Mouse (Mus musculus): Measurements from ENCODE around the gene Hpn. TPM values are rescaled to one million over a fixed set of nuclear protein-coding genes. Genes with fewer than 3 reads are reported as not detected.

The Hpn gene
- polyA plus RNA-seq, 1 experiment from 2014 or later = 3.0 TPM

DNA sequence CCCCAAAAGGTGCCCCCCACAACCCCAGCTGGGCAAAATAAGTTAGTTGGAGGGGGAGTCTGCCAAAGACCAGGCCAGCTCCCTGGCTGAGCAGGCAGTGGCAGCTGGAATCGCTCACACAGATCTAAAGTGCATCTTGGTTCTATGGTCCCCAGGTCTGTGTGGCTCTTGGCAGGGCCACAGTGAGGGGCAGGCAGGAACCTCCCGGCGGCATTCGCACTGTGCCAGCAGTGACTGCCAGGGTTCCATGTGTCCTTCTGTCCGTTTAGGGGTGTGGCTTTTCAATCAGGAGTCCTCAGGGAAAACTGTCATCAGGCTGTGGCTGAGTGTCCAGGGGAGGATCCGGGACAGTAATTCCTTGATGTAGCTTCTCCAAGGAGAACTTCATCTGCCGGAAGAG lies 15.1 kb upstream of the Hpn start:
- no peak overlapping the region for H3K27ac ChIP-seq
- peaks cover 73% of the 10 kb centered on the region for H3K36me3 ChIP-seq
- H3K4me3 ChIP-seq = no peak overlapping the region
- no peaks in the 10 kb centered on the region for H3K9me3 ChIP-seq
- 94% methylated on average over 7 of the region's 7 CpGs for WGBS
- DNase-seq (ENCODE audit: low spot score) = no peak
- peaks cover 39% of the 10 kb centered on the region for H3K27me3 ChIP-seq (ENCODE audit: insufficient read depth, poor library complexity, severe bottlenecking)
- peaks cover 18% of the 10 kb centered on the region for H3K4me1 ChIP-seq (replicated peaks)

DNA sequence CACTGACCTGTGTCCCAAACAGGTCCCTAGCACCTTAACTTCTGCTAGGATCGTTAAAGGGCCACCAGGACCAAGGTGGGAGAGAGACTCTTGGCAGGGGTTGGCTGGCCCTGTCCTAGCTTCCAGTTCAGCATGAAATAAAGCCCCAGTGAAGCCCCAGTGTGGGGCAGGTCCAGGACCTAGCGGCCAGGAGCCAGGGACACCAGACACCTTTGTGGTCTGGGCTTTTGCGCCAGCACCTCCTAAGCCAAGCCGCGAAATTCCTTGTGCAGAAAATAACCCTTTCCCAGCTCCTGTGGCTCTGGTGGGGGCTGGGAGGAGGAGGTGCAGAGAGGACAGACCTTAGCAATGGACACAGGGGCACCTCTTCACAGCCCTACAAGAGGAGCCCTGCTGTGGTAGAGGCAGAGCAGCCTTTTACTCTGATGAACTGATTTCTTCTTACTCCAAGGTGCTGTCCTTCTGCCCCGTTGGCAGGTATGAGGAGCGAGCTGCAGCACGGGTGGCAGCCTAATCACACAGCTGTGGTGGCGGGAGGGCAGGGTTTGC lies 13.1 kb upstream of the Hpn start:
- Histone ChIP-seq H3K4me3 (no peak overlapping the region), H3K27me3 (ENCODE audit: insufficient read depth, poor library complexity, severe bottlenecking) (peaks cover 49% of the 10 kb centered on the region), H3K9me3 (no peaks in the 10 kb centered on the region), H3K27ac (no peak overlapping the region), H3K4me1 (replicated peaks) (peaks cover 18% of the 10 kb centered on the region), H3K36me3 (peaks cover 53% of the 10 kb centered on the region)
- 64% methylated on average over 9 of the region's 9 CpGs for WGBS
- no peak for DNase-seq (ENCODE audit: low spot score)

DNA sequence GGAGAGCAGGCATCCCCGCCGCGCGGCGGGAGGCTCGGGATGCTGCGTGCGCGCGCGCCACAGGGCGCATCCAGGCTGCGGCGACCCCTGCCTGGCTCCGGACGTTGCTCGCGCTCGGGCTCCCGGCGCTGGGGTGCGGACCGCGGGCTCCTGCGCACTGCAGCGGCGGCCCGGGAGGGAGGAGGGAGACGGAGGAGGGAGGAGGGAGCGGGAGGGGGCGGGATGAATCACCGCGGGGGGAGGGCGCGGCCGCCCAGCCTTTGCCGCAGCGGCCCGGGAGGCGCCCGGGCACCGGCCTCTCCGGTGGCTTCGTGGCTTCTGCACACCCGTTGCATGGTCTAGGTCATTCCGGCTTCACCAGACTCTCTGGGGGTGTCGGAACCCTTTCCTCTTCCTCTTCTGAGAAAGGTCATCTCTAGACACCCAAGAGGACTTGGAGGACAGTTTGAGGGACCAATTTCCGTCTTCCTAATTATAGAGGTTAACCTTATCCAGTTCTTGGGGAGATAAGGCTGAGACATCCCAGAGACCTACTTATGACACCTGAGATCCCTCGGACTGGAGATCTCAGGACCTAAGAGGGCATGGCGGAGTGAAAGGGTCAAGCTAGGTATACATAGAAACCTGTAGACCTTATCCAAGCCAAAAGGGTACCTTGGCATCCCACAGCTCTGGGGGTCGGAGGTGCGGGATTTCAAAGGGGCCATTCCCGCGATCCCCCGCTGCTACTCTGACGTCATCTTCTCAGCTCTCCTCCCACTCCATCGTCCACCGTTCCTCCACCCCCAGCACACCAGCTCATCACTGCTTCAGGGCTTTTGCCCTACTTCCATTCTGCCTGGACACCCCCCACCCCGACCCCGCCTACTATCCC lies 12.0 kb upstream of the Hpn start, which contains the start of gene Scn1b:
Scn1b (minus strand) TSS at position 153 of the 874 bp plus-strand sequence.
- Histone ChIP-seq H3K4me3 (peak within 1 kb of the TSS; percentile 65), H3K9me3 (no peaks in the 10 kb centered on the region), H3K36me3 (peaks cover 42% of the 10 kb centered on the region), H3K27ac (peak within 1 kb of the TSS; percentile 74), H3K4me1 (replicated peaks) (peaks cover 18% of the 10 kb centered on the region), H3K27me3 (ENCODE audit: insufficient read depth, poor library complexity, severe bottlenecking) (peaks cover 49% of the 10 kb centered on the region)
- WGBS = 2% methylated on average over 56 of the region's 60 CpGs
- peak; percentile 41 for DNase-seq (ENCODE audit: low spot score)

DNA sequence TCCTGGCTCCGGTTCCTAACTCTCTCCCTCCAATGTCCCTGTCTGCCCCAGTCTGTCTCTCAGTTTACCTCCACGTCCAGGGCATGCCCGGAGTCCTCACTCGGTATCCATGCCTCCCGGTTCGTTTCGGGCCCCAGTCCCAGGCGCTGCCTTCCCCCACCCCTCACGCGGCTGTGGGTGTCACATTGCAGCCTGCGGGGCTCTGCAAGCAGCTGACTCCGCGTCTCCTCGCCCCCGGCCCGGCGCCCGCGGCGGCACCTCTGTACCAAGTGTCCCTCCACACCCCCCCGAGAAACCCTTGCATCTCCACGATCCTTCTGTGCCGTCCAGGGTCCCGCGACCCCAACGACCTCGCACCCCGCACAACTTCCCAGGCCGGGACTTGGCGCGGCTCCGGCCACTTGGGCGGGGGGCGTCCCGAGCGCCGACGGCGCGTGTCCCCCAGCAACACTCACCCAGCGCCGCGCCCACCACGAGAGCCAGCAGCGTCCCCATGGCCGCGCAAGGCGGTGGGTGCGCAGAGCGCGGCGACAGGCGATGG lies 11.2 kb upstream of the Hpn start:
- Histone ChIP-seq H3K27me3 (ENCODE audit: insufficient read depth, poor library complexity, severe bottlenecking) (peaks cover 49% of the 10 kb centered on the region), H3K4me3 (peak overlapping the region; percentile 65), H3K27ac (peak overlapping the region; percentile 74), H3K36me3 (peaks cover 34% of the 10 kb centered on the region), H3K4me1 (replicated peaks) (peaks cover 18% of the 10 kb centered on the region), H3K9me3 (no peaks in the 10 kb centered on the region)
- DNase-seq (ENCODE audit: low spot score) = peak; percentile 18
- under 1% methylated on average over 53 of the region's 53 CpGs for WGBS

DNA sequence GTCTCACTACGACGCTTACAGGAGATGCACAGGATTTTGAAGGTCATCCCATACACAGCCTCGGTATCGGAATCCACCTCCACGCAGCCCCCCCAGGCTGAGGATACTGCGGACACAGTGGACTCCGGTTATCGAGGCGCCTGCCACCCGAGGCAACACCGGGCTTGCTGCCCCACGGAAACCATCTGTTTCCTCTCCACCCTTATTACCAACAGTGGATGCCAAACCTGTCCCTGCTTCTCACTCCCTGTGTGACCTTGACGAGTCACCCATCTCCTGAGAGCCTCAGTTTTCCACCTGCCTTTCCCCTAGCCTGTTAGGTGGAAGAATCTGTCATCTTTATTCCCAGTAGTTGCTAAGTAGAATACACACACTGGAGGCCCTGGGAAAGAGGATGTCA lies 10.0 kb upstream of the Hpn start:
- Histone ChIP-seq H3K36me3 (peaks cover 22% of the 10 kb centered on the region), H3K4me3 (no peak overlapping the region), H3K4me1 (replicated peaks) (peaks cover 18% of the 10 kb centered on the region), H3K9me3 (no peaks in the 10 kb centered on the region), H3K27ac (no peak overlapping the region), H3K27me3 (ENCODE audit: insufficient read depth, poor library complexity, severe bottlenecking) (peaks cover 49% of the 10 kb centered on the region)
- 87% methylated on average over 13 of the region's 13 CpGs for WGBS
- DNase-seq (ENCODE audit: low spot score) = no peak

DNA sequence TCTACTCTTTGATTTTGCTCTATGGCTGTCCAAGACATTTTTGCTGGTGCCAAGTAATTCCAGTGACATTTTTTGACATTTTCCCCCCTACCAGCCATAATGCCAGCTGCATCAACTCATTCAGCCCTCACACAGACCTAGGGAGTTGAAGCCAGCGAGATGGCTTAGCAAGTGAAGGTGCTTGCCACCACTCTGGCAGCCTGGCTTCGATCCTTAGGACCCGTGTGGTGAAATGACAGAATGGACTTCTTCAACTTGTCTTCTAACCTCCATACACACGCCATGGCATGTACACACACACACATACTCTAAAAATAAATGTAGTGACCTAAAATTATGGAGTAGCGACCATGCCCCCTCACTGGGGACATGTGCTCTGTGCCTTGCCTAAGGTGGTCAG lies 9.3 kb upstream of the Hpn start:
- DNase-seq (ENCODE audit: low spot score) = no peak
- 89% methylated on average over 5 of the region's 5 CpGs for WGBS
- H3K36me3 ChIP-seq = peaks cover 15% of the 10 kb centered on the region
- peaks cover 49% of the 10 kb centered on the region for H3K27me3 ChIP-seq (ENCODE audit: insufficient read depth, poor library complexity, severe bottlenecking)
- no peak overlapping the region for H3K27ac ChIP-seq
- H3K9me3 ChIP-seq = no peaks in the 10 kb centered on the region
- H3K4me1 ChIP-seq (replicated peaks) = peaks cover 18% of the 10 kb centered on the region
- no peak overlapping the region for H3K4me3 ChIP-seq

DNA sequence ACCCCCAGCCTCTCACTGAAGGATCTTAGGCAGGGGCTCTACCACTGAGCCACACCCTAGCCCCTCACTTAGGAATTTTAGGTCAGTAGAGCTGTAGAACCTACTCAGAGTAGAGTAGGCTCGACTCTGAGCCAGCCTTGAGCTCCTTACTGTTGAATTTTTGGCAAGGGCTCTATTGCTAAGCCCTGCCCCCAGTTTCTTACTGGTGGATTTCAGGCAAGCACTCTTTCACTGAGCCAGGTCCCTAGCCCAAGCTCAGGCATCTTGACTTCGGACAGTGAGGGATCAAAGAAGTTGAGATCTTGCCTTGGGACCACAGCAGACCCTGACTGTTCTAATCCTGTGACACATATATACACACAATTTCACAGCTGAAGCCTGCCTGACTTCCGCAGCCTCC lies 8.6 kb upstream of the Hpn start:
- Histone ChIP-seq H3K27me3 (ENCODE audit: insufficient read depth, poor library complexity, severe bottlenecking) (peaks cover 45% of the 10 kb centered on the region), H3K4me3 (no peak overlapping the region), H3K36me3 (peaks cover 8% of the 10 kb centered on the region), H3K27ac (no peak overlapping the region), H3K4me1 (replicated peaks) (peaks cover 18% of the 10 kb centered on the region), H3K9me3 (no peaks in the 10 kb centered on the region)
- WGBS = 83% methylated on average over 3 of the region's 3 CpGs
- no peak for DNase-seq (ENCODE audit: low spot score)

GRCm38 (mm10) chr7:31122641-31123631 lies 7.8 kb upstream of the Hpn start:
- peaks cover under 1% of the 10 kb centered on the region; the same call in 1 of the 2 replicates for H3K36me3 ChIP-seq
- H3K9me3 ChIP-seq = no peaks in the 10 kb centered on the region
- DNase-seq (ENCODE audit: low spot score) = no peak
- WGBS = 91% methylated on average over 16 of the region's 16 CpGs
- peaks cover 18% of the 10 kb centered on the region for H3K4me1 ChIP-seq (replicated peaks)
- H3K27me3 ChIP-seq (ENCODE audit: insufficient read depth, poor library complexity, severe bottlenecking) = peaks cover 37% of the 10 kb centered on the region
- H3K4me3 ChIP-seq = no peak overlapping the region
- H3K27ac ChIP-seq = no peak overlapping the region

DNA sequence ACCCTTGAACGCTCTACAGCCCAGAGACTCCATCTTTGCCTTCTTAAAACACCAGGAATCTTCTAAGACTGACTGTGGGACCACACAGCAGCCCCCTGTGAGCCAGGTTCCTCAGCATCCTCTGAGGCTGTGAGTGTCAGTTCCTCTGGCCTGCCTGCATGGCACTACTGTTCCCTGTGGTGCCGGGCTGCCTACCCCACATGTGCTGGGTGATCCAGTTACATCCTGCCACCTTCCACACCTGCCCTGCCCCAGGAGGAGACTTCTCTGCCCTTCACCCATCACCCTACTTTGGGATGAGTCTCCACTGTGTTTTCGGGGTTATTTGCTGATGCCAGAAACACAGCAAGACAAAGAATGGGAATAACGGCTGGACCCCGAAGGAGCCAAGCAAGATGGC lies 4.5 kb upstream of the Hpn start:
- no peak for DNase-seq (ENCODE audit: low spot score)
- 88% methylated on average over 5 of the region's 5 CpGs for WGBS
- peaks cover 13% of the 10 kb centered on the region for H3K27me3 ChIP-seq (ENCODE audit: insufficient read depth, poor library complexity, severe bottlenecking)
- H3K36me3 ChIP-seq = no peaks in the 10 kb centered on the region
- no peak overlapping the region for H3K27ac ChIP-seq
- H3K4me3 ChIP-seq = no peak overlapping the region
- peaks cover 26% of the 10 kb centered on the region for H3K4me1 ChIP-seq (replicated peaks)
- no peaks in the 10 kb centered on the region for H3K9me3 ChIP-seq

DNA sequence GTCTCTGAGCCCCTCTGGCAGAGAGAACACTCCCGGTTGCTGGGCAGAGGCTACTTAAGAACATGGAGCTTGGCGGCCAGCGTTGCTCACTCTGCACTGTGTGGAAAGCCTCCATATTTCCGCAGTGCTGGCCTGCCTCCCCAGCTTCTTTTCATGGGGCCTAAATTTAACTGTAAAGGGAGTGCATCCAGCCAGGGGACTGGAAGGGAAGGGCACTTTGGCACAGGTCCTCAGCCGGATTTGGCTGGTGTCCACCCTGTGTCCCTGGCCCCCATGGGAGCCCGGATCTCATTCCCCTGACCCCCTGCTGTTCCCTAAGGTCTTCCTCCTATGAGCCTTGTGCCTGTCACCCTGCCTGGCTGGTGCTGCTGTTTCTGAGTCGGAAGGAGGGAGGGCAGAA lies 3.4 kb upstream of the Hpn start:
- WGBS = 83% methylated on average over 7 of the region's 7 CpGs

DNA sequence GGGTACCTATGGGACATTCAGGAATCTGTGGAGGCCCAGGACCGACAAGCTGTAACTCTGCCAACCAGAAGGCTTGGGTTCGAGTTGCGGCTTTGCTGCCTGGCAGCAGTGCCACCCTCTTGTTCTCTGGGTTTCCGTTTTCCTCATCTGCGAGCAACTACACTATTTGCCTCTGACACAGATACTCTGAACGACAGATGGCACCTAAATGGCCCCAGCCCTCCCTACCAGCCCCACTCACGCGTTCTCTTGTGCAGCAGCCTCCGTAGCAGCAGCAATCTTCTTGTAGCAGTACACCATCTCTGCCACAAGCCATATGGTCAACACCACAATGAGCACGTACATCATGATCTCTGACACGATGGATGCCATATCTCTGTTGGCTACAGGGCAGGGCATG lies 2.4 kb upstream of the Hpn start:
- Histone ChIP-seq H3K4me3 (no peak overlapping the region; the same call in 1 of the 2 replicates), H3K27ac (no peak overlapping the region), H3K36me3 (no peaks in the 10 kb centered on the region), H3K4me1 (replicated peaks) (peaks cover 29% of the 10 kb centered on the region), H3K9me3 (no peaks in the 10 kb centered on the region), H3K27me3 (ENCODE audit: insufficient read depth, poor library complexity, severe bottlenecking) (peaks cover 15% of the 10 kb centered on the region)
- no peak for DNase-seq (ENCODE audit: low spot score)
- WGBS = 87% methylated on average over 11 of the region's 11 CpGs

More for the DNA sequence above, 3.4 kb upstream of the Hpn start:
- no peaks in the 10 kb centered on the region for H3K9me3 ChIP-seq
- H3K36me3 ChIP-seq = no peaks in the 10 kb centered on the region
- H3K27ac ChIP-seq = no peak overlapping the region
- no peak for DNase-seq (ENCODE audit: low spot score)
- H3K27me3 ChIP-seq (ENCODE audit: insufficient read depth, poor library complexity, severe bottlenecking) = peaks cover 15% of the 10 kb centered on the region
- no peak overlapping the region for H3K4me3 ChIP-seq
- H3K4me1 ChIP-seq (replicated peaks) = peaks cover 29% of the 10 kb centered on the region

DNA sequence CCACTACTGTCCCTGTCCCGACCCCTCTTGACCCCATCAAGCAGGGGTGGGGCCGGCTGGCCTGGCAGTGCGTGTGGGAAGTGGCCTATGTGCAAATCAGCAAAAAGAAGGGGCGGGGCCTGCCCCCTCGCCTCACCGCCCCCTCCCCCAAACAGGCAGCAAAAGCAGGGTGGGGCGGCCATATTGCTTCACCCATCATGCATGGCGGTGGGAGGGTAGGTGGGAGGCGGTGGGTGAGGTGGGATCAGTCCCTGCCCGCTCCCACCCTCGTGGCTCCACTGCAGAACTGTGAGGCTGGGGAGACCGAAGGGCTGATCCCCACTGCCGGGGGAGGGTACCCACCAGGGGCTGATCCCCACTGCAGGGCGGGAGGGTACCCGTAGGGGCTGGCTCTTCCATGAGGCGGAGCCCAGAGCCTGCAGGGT lies 1.6 kb upstream of the Hpn start:
- Histone ChIP-seq H3K9me3 (no peaks in the 10 kb centered on the region), H3K36me3 (no peaks in the 10 kb centered on the region), H3K27me3 (ENCODE audit: insufficient read depth, poor library complexity, severe bottlenecking) (peaks cover 15% of the 10 kb centered on the region), H3K4me1 (replicated peaks) (peaks cover 33% of the 10 kb centered on the region), H3K27ac (peak overlapping the region; percentile 69), H3K4me3 (peak overlapping the region; percentile 24)
- WGBS = 40% methylated on average over 16 of the region's 16 CpGs
- DNase-seq (ENCODE audit: low spot score) = peak; percentile 39
